Mouse (Mus musculus): ENCODE measurements around the gene Nicn1.
"Not testable (repeated sequence)": the region's sequence is repeated elsewhere in the genome, so short reads cannot be mapped to it uniquely, and the experiment has no call there.

Nicn1 gene

DNA sequence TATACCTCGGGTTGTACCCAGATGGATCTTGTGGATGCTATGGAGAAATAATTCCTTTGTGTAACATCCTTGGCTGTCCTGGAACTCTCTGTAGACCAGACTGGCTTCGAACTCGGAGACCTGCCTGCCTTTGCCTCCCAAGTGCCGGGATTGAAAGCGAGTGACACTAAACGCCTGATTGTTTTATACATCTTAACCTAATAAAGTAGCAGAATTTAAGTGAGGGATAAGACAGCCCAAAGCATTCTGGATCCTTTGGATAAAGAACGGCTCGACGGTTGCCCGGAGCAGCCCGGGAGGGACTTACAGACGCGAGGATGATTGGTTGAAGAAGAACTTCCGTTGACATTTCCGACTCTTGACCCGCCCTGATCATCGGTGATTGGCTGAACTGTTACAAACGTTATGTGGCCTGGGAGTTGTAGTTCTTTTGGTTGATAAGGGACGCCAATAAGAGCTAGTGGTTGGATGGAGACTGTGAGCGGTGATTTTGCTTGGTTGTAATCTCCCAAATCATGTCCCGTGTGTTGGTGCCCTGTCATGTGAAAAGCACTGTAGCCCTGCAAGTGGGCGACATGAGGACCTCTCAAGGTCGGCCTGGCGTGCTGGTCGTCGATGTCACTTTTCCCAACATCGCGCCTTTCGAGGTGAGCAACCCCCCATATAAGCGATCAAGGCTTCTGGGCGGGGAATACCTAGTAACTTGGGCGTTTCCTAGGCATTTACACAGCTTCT, at the start of gene Nicn1:
Gene Nicn1 (plus strand): TSS at position 414 of the 735 bp plus-strand sequence.
- peak; percentile 69 to 90 for DNase-seq (ENCODE audit: low spot score in 2 of 2)

DNA sequence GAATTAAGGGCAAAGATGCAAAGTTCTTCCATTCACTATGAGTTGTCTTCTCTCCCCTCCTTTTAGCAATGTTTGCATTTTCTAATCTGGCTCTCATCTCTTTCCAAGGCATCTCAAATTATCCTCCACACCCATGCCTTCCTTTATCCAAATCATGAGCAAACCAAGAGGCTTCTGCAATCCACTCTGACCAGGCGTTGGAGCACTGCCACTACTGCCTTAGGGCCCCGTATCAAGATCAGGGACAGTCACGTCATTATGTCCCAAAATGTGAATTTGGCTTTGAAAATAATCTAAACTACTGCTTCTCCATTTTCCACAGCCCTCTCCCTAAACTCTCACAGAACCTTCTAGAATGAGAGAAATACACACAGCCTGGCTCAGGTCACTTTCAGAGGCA, 45.7 kb upstream of the Nicn1 start:
- no peak for DNase-seq (ENCODE audit: low spot score in 2 of 2)

- no peak for DNase-seq (ENCODE audit: low spot score in 2 of 2)
Measured at GRCm38 (mm10) chr9:108244984-108245383, 45.2 kb upstream of the Nicn1 start.

DNA sequence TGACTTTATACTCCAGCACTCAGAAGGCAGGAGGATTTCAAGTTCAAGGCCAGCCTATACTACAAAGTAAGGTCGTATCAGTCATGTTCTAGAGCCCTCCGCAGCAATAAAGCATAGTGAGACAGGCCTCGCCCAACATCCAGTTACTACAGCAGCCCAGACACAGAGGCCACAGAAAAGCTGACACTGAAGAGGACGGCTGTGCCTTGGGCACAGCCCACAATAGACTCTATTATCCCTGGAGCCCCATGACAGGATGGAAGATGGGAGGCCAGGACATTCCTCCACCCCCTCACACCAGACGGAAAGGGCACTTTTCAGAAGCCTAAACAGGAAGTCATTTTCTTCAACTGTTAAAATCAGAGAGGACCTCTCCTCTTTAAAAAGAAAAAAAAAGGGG, 41.3 kb upstream of the Nicn1 start:
- DNase-seq (ENCODE audit: low spot score in 2 of 2), result no peak

GRCm38 (mm10) chr9:108251877-108252276, 38.4 kb upstream of the Nicn1 start:
- no peak for DNase-seq (ENCODE audit: low spot score in 2 of 2)

DNA sequence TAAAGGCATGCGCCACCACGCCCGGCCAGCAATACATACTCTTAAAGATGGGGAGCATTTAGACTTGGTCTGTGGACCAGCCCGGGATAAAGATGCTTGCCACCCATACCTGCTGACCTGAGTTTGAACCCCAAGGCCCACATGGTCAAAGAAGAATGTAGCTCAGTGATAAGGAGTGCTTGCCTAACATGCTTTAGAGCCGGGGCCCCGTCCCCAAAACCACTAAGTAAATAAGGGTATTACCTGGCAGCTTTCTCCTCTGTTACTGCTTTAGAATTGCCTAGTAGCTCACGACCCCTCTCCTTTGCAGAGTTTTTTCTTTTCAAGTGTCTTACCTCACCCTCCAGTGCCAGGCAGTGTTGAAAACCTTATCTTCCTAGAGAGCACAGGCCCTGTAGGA, 37.5 kb upstream of the Nicn1 start:
- DNase-seq (ENCODE audit: low spot score in 2 of 2), result no peak

GRCm38 (mm10) chr9:108260526-108260925, 29.7 kb upstream of the Nicn1 start:
- DNase-seq (ENCODE audit: low spot score in 2 of 2), result no peak

- no peak for DNase-seq (ENCODE audit: low spot score in 2 of 2)
Measured at GRCm38 (mm10) chr9:108261865-108262264, 28.4 kb upstream of the Nicn1 start.

- no peak for DNase-seq (ENCODE audit: low spot score in 2 of 2)
Measured at GRCm38 (mm10) chr9:108262494-108263049, 27.7 kb upstream of the Nicn1 start.

- DNase-seq (ENCODE audit: low spot score in 2 of 2), result peak in 1 of 2 experiments; percentile 10
Measured at GRCm38 (mm10) chr9:108263131-108263681, 27.0 kb upstream of the Nicn1 start.

DNA sequence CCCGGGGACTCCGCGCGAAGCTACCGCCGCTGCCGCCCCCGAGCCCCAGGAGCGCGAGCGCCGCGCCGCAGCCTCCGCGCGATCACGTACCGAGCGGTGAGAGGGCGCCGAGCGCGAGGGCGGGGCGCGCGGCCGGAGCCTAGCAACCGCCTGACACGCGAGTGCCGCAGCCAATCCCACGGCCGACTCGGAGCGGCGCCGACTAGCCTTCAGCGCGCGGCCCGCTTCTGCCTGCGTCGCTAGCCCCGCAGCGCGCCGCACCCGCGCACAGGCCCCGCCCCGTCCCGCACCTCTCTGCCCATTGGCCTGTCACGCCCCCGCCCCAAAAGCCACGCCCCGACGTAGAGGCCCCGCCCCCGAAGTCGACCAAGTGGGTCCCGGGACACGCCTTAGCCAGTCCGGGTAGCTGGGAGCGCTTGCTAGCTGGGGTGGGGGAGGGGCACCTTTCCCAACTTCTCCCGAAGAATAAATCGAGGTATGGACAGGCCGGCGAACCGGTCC, 26.5 kb upstream of the Nicn1 start, which contains the start of gene Dag1:
Gene Dag1 (minus strand): TSS at position 269 of the 501 bp plus-strand sequence.
- peak; percentile 99 to 100 for DNase-seq (ENCODE audit: low spot score in 2 of 2)

DNA sequence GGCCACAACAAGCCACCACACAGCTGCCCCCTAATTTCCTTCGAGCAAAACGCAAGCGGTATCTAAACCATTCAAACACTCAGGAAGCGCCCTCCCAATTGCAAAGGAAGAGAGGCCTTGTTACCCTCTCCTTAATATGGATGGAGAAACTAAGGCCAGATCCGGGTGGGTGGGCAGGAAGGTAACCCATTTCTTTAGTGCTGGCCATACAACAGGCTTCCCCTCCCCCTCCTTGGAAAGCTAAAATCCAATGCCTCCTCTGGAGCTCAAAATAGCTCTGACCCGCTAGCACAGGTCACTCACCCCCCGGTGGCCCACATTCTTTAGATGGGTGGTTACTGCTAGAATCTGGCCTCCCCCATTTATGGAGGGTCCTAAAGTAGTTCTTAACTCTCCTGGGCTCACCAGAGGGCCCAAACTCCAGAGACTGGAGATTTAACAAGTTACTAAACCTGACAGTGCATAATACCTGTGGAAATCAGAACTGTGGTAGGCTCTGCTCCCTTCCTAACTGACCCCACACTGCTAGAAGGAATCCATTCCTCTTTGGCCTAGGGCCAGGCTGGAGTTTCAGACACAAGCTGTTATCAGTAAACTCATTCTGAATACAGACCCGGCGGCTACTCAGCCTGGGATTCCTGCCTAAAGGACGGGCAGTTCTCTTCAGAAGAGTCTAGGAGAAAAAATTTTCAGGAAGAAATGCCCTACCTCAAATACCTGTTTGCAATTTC, 25.9 kb upstream of the Nicn1 start:
- peak in 1 of 2 experiments; percentile 41 for DNase-seq (ENCODE audit: low spot score in 2 of 2)

DNA sequence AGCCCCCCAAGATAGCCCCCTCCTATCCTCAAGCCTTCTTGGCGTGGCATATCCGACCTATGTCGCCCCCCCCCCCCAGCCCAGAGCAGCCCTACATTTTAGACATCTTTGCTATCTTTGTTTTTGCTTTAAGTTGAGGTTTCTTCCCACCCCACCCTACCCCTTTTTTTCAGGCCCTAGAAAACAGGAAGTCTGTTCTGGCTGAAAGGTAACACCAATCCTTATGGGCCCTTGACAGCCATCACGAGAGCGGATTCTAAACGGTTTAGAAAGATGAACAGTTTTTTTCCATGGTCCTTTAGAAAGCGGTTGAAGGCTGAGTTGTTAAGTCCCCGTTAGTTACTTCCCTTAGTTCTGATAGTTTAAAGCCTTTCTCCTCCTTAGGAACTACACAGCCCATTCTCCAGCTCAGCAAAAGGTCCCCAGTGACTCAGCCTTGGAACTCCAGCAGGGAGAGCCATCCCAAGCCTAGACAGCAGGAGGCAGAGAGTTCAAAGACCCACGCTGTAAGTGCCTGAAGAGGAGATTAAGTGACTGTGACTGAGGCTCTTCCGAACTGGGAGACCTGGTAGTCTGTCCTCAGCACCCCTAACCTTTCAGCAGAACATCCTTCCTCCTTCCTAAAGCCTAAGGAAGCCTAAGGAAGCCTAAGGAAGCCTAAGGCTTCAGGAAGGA, 23.8 kb upstream of the Nicn1 start:
- DNase-seq (ENCODE audit: low spot score in 2 of 2), result no peak

DNA sequence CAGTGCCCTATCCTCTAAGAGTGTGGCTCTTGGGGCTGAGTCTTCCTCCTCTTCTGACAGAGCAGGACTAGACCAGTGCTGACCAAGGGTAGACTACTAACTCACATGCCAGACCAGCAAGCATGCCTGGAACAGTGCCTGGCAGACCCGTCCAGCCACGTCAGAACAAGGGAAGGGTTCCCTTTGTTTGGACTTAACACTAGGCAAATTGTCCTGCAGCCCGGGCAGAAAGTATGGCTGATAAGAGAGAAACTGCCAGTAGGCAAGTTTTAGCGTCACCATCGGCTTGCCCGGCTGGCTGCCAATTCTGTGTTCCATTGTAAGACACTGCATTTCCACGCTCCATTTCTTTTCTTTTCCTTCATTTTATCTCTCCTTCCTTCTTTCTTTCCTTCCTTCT, 22.5 kb upstream of the Nicn1 start:
- DNase-seq (ENCODE audit: low spot score in 2 of 2), result peak; percentile 45 to 72

- not testable (repeated sequence) for DNase-seq (ENCODE audit: low spot score in 2 of 2)
Measured at GRCm38 (mm10) chr9:108268701-108269100, 21.5 kb upstream of the Nicn1 start.

DNA sequence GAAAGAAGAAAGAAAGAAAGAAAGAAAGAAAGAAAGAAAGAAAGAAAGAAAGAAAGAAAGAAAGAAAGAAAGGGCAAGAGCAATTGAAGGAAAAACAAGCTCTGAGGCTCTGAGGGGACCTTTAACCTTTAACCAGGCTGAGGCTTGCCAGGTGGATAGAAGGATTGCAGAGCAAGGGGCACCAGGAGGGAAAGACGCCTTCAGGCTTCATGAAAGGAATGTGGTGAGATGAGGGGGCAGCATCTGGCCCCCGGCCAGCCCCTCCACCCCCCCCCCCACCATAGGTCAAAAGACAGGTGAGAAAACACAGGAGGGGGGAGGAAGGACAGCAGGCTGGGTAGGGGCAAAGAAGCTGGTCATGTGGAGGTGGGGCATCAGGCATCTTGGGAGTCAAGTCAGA, 18.3 kb upstream of the Nicn1 start:
- DNase-seq (ENCODE audit: low spot score in 2 of 2), result no peak

- no peak for DNase-seq (ENCODE audit: low spot score in 2 of 2)
Measured at GRCm38 (mm10) chr9:108272691-108273090, 17.5 kb upstream of the Nicn1 start.

GRCm38 (mm10) chr9:108273485-108273884, 16.7 kb upstream of the Nicn1 start:
- DNase-seq (ENCODE audit: low spot score in 2 of 2), result no peak

DNA sequence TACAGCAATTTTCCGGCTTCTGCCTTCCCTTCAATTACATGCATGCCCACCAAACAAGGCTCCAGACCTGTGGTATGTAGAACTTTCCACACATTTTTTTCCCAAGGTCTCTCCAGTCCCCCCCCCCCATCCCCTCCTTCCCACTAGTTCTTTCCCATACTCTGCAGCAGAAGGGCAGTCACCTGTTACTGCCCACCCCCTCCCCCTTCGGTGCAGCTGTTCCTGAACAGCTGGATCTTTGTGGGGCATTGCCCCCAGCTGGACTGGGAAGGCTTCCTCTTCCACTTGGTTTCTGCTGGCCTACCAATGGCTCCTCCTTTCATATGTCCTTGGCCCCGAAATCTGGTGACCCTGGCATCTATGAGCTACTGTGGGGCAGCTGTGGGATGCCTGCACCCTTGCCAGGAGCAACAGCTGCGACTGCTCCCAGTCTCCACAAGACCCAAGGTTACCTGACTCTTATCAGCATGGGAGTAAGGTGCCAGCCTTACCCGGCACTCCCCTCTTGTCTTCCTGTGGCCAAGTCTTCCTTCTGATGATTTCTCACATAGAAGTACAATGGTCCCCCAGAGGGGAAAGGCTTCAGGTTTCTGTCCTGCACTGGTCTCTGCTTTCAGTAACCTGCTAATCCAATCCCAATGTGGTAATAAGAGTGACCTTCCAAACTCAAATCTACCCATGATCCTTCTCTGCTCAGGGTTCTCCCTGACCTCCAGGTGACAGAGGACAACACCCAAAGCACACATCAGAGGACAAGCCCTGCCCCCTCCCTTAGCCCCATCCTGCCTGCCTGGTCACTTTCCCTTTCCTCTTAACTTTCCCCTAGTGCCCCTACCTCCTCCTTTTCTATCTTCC, 15.5 kb upstream of the Nicn1 start:
- no peak for DNase-seq (ENCODE audit: low spot score in 2 of 2)

- no peak for DNase-seq (ENCODE audit: low spot score in 2 of 2)
Measured at GRCm38 (mm10) chr9:108275331-108275659, 14.9 kb upstream of the Nicn1 start.
